Mouse (Mus musculus) kidney, adult 2 months (tissue): ENCODE results near the gene Brat1. TPM values are rescaled to one million over a fixed set of nuclear protein-coding genes. Genes with fewer than 3 reads are reported as not detected.
A peak's percentile ranks its signal among the peaks of the same experiment; 100 is the strongest.

Source experiments
- DNase-seq: peaks from one replicate; pipeline ENCODE4 v3.0.0; 2021
- H3K27ac ChIP-seq: fragments of 200-500 bp; 2 replicates; pipeline ENCODE4 v1.5.1; 2012; ENCODE audit warnings: low read depth, low read length, control low read depth, inconsistent platforms; ENCODE audit not compliant: insufficient read depth
- H3K27me3 ChIP-seq: fragments of 200-500 bp; replicated peaks from 2 replicates; pipeline ENCODE4 v1.6.1; 2012; ENCODE audit warnings: mild to moderate bottlenecking, moderate library complexity, low read length, inconsistent platforms; ENCODE audit not compliant: control insufficient read depth, insufficient read depth
- H3K36me3 ChIP-seq: fragments of 200-500 bp; 2 replicates; pipeline ENCODE4 v1.6.1; 2012; ENCODE audit warnings: mild to moderate bottlenecking, moderate library complexity, low read length, inconsistent platforms; ENCODE audit not compliant: control insufficient read depth, insufficient read depth
- H3K4me1 ChIP-seq: fragments of 200-500 bp; 2 replicates; pipeline ENCODE4 v1.6.1; 2011; ENCODE audit warnings: low read length; ENCODE audit not compliant: control insufficient read depth, insufficient read depth
- H3K4me3 ChIP-seq: fragments of 200-500 bp; 2 replicates; pipeline ENCODE4 v1.5.1; 2011; ENCODE audit warnings: mild to moderate bottlenecking, low read depth, low read length, control low read depth; ENCODE audit not compliant: insufficient read depth
- CTCF ChIP-seq: fragments of 200-500 bp; conservative IDR thresholded peaks from 2 replicates; pipeline ENCODE4 v1.5.1; 2011; ENCODE audit warnings: low read depth, mild to moderate bottlenecking, control low read depth, low read length, moderate library complexity, mixed read lengths; ENCODE audit not compliant: insufficient read depth, insufficient read length
- POLR2A ChIP-seq: fragments of 200-500 bp; IDR thresholded peaks from one replicate; pipeline ENCODE4 v1.6.1; 2011; ENCODE audit warnings: low read depth, low read length, control low read depth
- WGBS: fragments of 180-500 bp; shearing (Covaris S2); methylation state at CpG from one replicate; pipeline ENCODE4 v1.1.7; 2018; 5-methylcytosine and 5-hydroxymethylcytosine counted together
- polyA plus RNA-seq: library from polyadenylated mRNA; depleted of rRNA; stranded (reverse); fragments of >200 nt; gene quantifications from 2 replicates; pipeline ENCODE4 v1.2.3, GENCODE M21; 2012

The Brat1 gene
- polyA plus RNA-seq, 1 experiment = 16.3 TPM

DNA sequence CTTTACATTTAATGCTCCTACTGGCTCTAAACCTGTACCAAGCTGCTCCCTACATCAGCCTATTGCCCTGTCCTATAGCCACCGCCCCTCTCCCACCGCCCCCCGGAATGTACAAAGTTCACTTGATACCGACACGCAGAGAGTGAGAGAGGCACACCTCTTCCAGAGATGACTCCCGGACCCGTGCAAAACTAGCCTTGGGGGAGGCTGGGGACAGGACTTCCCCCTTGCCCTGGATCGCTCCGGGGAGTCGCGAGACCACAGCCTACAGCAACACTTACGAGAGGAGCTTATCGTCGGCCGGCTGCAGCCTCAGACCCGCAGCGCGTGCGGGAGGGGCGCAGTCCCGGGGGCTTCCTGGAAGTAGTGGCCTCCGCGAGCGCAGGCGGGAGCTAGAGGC is 3.1 kb upstream of the Brat1 start:
- TF ChIP-seq POLR2A (no peak), CTCF (no peak)
- Histone ChIP-seq H3K27ac (peak overlapping the region; percentile 43; the same call in 1 of the 2 replicates), H3K36me3 (no peaks in the 10 kb centered on the region), H3K27me3 (no peaks in the 10 kb centered on the region), H3K4me3 (peak overlapping the region; percentile 95), H3K4me1 (peaks cover 16% of the 10 kb centered on the region)
- WGBS = under 1% methylated on average over 25 of the region's 25 CpGs
- DNase-seq = no peak

DNA sequence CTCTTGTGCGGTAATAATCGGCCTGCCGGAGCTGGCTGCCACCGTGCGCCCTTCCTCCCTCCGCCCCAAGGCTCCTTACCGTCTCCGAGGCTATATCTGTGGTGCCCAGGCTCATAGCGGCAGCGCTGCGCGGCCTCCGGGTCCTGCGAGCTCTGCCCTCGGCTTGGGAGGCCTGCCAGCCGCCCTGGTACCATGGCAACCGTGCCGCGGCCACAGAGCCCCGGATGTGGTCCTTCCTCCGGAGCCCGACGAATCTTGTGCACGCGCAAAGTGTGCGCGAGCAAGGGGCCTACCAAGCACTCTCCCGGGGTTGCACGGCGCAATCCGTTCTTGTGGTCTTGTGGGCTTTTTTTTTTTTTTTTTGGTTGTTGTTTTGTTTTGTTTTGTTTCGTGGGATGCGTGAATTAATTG is 2.7 kb upstream of the Brat1 start, which contains the start of gene Iqce:
TSS of gene Iqce (minus strand) at position 276 of the 411 bp plus-strand sequence.
- Histone ChIP-seq H3K27me3 (no peaks in the 10 kb centered on the region), H3K36me3 (no peaks in the 10 kb centered on the region), H3K4me3 (peak within 1 kb of the TSS; percentile 95), H3K4me1 (peaks cover 16% of the 10 kb centered on the region), H3K27ac (peak within 1 kb of the TSS; percentile 43; the same call in 1 of the 2 replicates)
- WGBS = under 1% methylated on average over 33 of the region's 33 CpGs
- DNase-seq = peak; percentile 97
- TF ChIP-seq POLR2A (no peak), CTCF (no peak)

DNA sequence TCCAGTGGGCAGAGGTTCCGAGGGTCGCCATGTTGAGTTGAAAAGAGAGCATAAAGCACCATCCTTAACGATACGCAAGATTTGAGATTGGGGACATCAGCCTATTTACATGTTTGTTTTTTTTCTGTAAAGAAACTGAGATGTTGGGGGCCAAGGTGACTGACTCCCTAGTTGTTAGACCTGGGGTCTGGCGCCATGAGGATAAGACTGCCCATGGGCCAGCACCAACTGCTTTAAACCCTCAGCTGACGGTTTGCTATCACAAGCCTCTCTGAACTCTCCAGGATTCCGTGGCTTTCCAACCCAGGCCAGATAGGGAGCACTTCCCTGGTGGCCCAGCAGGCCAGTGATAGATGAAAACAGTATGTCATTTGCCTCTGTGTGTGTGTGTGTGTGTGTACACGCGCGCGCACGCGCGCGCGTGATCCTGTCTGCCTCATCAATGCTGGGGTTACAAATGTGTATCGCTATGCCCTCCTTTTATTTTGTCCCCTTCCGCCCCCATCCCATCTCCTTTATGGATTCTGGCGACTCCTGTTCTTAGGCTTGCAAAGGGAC is 2.1 kb upstream of the Brat1 start:
- no peaks in the 10 kb centered on the region for H3K36me3 ChIP-seq
- WGBS = 80% methylated on average over 19 of the region's 19 CpGs
- H3K27me3 ChIP-seq = no peaks in the 10 kb centered on the region
- H3K27ac ChIP-seq = 0 out of 2 replicates have a peak overlapping the region, but pooled peaks have one; percentile 18
- H3K4me1 ChIP-seq = peaks cover 16% of the 10 kb centered on the region
- TF ChIP-seq CTCF (no peak), POLR2A (no peak)
- DNase-seq = peak; percentile 2
- H3K4me3 ChIP-seq = peak overlapping the region; percentile 95; the same call in 1 of the 2 replicates

DNA sequence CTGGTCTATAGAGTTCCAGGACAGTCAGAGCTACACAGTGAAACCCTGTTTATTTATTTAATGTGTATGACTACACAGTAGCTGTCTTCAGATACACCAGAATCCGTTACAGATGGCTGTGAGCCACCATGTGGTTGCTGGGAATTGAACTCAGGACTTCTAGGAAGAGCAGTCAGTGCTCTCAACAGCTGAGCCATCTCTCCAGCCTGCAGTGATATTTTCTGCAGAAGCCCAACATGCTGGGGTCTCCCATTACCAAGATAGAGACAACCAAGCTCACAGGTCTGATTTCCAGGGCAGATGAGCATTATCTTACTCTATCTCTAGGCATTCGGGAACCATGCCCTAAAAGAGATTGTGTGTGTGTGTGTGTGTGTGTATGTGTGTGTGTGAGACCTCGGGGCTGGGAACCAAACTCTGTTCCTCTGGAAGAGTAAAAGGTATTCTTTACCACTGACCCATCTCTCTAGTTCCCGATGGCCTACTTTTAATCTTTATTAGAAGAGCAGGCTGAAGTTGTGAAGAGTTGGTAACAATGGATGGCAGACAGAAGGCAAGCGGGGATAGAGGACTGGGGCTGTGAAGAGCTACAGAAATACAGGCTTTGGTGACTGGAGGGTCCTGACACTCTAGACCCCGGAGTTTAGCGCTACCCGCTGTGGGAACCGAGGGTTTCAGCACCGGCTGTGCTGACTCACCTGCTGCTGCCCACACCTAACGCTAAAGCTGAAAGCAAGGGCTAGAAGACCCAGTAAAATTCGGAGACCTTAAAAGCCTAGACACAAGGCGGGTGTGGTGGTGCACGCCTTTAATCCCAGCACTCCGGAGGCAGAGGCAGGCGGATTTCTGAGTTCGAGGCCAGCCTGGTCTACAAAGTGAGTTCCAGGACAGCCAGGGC is 1.1 kb upstream of the Brat1 start:
- Histone ChIP-seq H3K27ac (peak overlapping the region; percentile 100), H3K4me3 (no peak overlapping the region), H3K4me1 (peaks cover 16% of the 10 kb centered on the region), H3K36me3 (no peaks in the 10 kb centered on the region), H3K27me3 (no peaks in the 10 kb centered on the region)
- no peak for TF ChIP-seq CTCF
- no peak for TF ChIP-seq POLR2A
- peak; percentile 7 for DNase-seq
- 35% methylated on average over 17 of the region's 17 CpGs for WGBS

DNA sequence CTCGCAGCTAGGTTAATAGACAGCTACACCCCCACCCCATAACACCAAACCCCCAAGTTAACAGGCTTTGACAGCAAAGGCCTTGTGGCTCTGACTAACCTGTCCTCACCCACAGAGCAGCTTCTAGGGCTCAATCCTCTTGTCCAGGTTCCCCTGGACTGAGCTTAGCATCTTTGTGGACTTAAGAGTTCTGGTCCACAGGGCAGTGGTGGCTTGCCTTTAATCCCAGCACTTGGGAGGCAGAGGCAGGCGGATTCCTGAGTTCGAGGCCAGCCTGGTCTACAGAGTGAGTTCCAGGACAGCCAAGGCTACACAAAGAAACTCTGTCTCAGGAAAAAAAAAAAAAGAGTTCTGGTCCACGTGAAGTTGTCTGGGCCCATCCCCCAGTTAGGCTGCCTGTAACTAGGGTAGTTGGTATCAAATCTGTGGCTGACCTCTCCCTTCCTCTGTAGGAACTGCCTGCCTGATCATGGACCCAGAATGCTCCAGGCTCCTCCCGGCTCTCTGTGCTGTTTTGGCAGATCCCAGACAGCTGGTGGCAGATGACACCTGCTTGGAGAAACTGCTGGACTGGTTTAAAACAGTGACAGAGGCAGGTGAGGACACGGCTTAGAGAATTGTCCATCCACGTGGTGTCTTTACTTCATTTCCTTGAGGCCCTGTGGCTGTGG is 825 bp downstream of the Brat1 start:
- 49% methylated on average over 7 of the region's 7 CpGs for WGBS

DNA sequence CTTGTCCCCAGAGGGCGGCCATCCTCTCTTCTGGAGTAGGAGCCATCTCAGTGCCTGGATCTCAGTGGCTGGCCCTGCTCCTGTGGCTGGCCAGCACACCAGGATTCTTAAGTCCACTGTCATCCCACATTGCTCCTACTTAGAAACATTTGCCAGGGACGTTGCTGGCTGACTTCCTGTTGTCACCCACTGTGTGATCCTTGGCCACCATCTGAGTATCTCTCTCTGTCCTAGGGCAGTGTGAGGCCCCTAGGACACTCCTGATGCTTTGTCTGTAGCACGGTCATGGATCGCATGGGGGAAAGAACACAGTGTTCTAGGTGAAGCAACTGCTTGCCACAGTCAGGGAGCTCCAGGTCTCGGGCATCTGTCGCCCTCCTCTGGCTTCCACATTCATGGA is 5.5 kb downstream of the Brat1 start:
- no peak for DNase-seq
- Histone ChIP-seq H3K4me1 (peaks cover 4% of the 10 kb centered on the region), H3K36me3 (no peaks in the 10 kb centered on the region; the same call in 1 of the 2 replicates), H3K4me3 (no peak overlapping the region), H3K27me3 (no peaks in the 10 kb centered on the region), H3K27ac (no peak overlapping the region)
- 87% methylated on average over 6 of the region's 6 CpGs for WGBS
- TF ChIP-seq CTCF = no peak
- TF ChIP-seq POLR2A = no peak

More for the DNA sequence above, 825 bp downstream of the Brat1 start:
- Histone ChIP-seq H3K36me3 (no peaks in the 10 kb centered on the region), H3K4me1 (peaks cover 9% of the 10 kb centered on the region), H3K27me3 (no peaks in the 10 kb centered on the region), H3K4me3 (peak overlapping the region; percentile 73), H3K27ac (peak overlapping the region; percentile 73)
- peak; percentile 16 for DNase-seq
- no peak for TF ChIP-seq POLR2A
- no peak for TF ChIP-seq CTCF

DNA sequence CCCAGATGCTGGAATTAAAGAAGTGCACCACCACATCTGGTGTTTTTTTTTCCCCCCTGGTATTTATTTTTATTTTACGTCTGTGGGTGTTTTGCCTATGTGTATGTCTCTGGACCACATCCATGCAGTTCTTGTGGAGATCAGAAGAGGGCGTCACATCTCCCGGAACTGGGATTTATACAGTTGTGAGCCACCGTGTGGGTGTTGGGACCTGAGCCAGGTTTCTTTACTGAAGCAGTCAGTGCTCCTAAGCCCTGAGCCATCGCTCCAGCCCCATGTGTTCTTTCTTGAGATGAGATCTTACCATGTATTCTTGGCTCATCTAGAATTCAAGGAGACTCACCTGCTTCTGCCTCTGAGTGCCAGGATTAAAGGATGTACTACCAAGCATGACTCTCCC is 6.2 kb downstream of the Brat1 start:
- peaks cover under 1% of the 10 kb centered on the region; the same call in 1 of the 2 replicates for H3K4me1 ChIP-seq
- DNase-seq = no peak
- no peak for TF ChIP-seq CTCF
- no peak for TF ChIP-seq POLR2A
- 76% methylated on average over 5 of the region's 5 CpGs for WGBS
- no peak overlapping the region for H3K27ac ChIP-seq
- no peaks in the 10 kb centered on the region; the same call in 1 of the 2 replicates for H3K36me3 ChIP-seq
- H3K27me3 ChIP-seq = no peaks in the 10 kb centered on the region
- H3K4me3 ChIP-seq = no peak overlapping the region
